Mouse (Mus musculus): ENCODE data around the gene Ugt1a8. TPM values are rescaled to one million over a fixed set of nuclear protein-coding genes. Genes with fewer than 3 reads are reported as not detected.

Ugt1a8 gene
- polyA plus RNA-seq (2014; fragmentation: Illumina TruSeq; extraction: RNeasy Lipid Tissue Mini Kit (QIAGEN cat#74804); ENCODE audit: low read depth, low replicate concordance), result not detected

DNA sequence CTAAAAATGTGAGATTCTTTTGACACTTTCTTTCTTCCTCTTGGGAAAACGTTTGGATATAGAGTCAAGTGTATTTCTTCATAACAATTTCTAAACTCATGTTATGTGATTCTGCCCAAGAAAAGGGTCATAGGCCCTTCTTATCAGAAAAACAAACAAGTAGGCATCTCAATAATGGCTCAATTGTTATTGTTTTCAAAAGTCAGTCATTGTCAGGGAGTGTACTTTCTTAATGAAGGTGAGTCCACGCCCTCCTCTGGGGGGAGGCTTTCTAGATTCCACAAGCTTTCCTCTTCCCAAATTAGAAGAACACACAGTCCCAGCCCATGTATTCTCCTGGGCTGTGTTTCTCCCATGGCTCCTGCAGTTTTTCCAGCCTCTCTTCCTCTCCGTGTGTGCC lies at the start of gene Ugt1a8:
Gene Ugt1a8, plus strand, starts transcription at position 301 of the 400 bp plus-strand sequence.

DNA sequence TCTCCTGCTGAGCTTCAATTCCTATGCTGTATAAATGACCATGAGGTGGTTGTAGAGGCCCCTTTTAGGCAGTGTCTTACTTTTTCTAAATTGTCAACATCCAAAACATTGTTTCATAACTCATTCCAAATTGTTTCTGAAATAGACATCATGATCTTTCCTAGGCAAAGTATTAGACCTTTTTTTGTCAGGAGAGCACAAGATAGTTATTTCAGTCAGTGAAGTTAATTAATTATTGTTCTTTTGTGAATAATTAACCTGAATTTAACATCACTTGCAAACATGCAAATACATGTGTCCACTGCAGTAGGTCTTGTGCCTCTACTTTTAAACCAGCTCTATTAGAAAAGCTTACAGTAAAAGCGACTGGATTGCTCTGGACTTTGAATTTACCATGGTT lies 32.5 kb upstream of the Ugt1a8 start, which contains the start of gene Ugt1a10:
Gene Ugt1a10, plus strand, starts transcription at position 301 of the 400 bp plus-strand sequence.

DNA sequence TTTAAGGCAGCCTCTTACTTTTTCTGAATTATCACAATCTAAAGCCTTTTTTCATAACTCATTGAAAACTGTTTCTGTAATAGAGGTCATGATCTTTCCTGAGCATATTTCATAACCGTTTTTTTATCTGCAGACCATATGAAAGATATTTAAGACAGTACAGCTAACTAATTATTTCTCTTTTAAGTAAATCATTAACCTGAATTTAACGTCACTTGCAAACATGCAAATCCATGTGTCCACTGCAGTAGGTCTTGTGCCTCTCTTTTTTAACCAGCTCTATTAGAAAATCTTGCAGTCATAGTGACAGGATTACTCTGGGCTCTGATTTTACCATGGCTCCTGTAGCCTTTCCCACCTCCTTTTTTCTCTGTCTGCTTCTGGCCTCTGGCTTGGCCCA lies 17.1 kb upstream of the Ugt1a8 start, which contains the start of gene Ugt1a9:
Gene Ugt1a9, plus strand, starts transcription at position 306 of the 400 bp plus-strand sequence.

DNA sequence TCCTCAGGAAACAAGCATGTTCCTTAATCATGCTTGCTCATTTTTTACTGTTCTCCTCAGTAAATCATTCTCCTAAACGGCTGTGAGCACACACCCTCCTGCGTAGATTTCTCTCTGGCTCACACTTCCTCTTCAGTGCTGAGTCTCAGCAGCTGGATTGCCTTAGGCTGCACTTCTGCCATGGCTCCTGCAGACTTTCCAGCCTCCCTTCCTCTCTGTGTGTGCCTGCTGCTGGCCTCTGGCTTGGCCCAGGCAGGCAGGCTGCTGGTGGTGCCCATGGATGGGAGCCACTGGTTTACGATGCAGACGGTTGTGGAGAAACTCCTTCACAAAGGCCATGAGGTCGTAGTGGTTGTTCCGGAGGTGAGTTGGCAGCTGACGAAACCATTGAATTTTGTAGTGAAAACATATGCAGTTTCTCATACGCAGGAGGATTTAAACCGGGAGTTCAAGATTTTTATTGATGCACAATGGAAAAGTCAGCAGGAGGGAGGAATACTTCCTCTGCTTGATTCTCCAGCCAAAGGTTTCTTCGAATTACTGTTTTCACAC lies 7.4 kb downstream of the Ugt1a8 start, which contains the start of gene Ugt1a7c:
Gene Ugt1a7c, plus strand, starts transcription at position 122 of the 552 bp plus-strand sequence.

DNA sequence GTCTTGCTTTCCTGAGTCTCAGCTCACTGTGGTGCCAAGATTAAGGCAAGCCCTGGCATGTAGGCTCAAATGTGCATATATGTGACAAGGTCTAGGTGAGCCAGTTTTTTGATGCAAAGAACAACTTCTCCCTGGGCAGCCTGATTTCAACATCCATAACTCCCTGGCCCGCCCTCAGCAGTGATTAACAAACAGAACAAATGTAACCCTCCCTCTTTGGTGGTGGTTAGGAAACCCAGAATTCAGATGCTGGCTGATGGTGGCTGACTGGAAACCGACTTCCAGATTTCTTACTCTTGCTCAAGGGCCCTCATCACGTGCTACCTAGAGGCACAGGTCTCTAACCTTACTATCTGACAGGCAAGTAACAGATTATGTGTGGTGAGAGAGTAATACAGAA lies 15.4 kb downstream of the Ugt1a8 start, which contains the start of gene Ugt1a6b:
Gene Ugt1a6b, plus strand, starts transcription at position 234 of the 400 bp plus-strand sequence.

DNA sequence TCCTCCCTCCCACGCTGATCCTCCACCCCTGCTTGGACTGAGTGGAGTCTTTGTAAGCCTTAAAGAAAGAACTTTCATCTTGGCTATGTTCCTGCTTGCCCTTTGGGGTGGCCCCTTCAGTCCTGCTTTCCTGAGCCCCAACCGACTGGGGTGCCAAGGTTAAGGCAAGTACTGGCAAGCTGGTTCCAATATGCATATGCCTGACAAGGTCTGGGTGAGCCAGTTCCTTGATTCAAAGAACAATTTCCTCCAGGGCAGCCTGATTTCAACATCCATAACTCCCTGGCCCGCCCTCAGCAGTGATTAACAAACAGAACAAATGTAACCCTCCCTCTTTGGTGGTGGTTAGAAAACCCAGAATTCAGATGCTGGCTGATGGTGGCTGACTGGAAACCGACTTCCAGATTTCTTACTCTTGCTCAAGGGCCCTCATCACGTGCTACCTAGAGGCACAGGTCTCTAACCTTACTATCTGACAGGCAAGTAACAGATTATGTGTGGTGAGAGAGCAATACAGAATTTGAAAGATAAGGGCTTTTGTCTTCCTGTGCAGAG lies 46.9 kb downstream of the Ugt1a8 start, which contains the start of gene Ugt1a6a:
Gene Ugt1a6a, plus strand, starts transcription at position 353 of the 555 bp plus-strand sequence.

DNA sequence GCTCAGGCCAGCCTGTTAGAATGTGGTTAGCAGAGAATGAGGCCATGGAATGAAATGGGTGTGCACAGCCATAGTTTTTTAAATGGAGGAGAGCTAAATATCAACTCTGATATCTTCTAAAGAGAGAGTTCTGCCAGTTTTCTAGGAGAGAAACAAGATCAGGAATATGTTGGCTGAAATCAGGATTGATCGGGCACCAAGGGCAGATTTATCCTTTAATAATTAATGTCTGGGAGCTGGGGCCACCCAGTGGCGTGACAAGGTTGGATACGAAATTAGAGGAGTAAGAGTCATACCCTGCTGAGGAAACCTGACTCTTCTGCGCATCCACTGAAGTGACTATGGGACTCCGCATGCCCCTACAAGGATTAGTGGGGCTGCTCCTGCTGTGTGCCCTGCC lies 78.1 kb downstream of the Ugt1a8 start, which contains the start of gene Ugt1a5:
Gene Ugt1a5, plus strand, starts transcription at position 302 of the 400 bp plus-strand sequence.

DNA sequence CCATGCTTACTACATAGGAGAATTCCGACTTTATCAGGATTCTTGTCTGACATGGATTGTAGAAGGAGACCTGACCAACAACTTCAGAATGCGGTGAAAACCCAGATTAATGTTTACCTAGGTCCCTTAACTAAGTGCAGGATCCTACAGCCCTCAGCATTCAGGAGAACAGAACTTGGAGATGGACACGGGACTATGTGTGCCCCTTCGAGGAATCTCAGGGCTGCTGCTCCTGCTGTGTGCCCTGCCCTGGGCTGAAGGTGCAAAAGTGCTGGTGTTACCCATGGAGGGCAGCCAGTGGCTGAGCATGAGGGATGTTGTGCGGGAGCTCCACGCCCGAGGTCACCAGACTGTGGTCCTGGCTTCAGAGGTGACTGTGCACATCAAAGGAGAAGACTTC lies 112.8 kb downstream of the Ugt1a8 start, which contains the start of gene Ugt1a2:
Gene Ugt1a2, plus strand, starts transcription at position 146 of the 400 bp plus-strand sequence.

DNA sequence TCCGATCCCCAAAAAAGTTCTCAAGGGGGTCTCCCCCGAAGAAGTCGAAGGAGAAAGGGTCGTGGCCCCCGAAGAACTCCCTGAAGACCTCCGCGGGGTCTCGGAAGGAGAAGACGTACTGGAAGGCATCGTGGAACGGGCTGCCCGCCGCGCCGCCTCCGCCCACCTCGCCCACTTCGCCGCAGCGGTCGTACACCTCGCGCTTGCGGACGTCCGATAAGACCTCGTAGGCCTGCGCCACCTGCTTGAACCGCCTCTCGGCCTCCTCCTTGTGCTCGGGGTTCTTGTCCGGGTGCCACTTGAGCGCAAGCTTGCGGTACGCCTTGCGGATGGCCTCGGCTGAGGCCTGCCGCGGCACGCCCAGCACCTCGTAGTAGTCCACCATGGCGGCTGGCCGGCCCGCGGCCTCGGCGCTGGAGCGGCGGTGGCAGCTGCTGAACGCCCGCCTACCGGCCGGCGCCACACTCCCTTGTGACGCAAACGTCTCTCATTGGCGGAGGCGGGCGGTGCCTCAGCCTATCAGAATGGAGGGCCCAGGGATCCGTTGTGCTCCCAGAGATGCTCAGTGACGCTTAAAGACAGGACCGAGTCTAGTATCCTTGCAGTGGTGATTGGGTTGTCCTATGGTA lies 117.8 kb downstream of the Ugt1a8 start, which contains the start of gene Dnajb3:
Gene Dnajb3, minus strand, starts transcription at position 489 of the 629 bp plus-strand sequence.

DNA sequence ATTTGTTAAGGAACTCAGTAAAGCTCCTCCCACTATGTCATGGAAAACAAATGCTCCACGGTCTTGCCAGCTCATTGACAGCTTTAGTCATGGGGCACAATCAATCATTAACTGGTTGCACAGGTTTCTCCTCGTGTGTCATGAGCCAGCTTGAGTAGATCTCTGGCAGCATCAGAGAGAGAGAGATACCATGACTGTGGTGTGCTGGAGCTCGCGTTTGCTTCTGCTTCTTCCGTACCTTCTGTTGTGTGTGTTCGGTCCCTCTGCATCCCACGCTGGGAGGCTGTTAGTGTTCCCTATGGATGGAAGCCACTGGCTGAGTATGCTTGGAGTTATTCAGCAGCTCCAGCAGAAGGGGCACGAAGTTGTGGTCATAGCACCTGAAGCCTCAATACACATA lies 124.2 kb downstream of the Ugt1a8 start, which contains the start of gene Ugt1a1:
Gene Ugt1a1, plus strand, starts transcription at position 148 of the 400 bp plus-strand sequence.

DNA sequence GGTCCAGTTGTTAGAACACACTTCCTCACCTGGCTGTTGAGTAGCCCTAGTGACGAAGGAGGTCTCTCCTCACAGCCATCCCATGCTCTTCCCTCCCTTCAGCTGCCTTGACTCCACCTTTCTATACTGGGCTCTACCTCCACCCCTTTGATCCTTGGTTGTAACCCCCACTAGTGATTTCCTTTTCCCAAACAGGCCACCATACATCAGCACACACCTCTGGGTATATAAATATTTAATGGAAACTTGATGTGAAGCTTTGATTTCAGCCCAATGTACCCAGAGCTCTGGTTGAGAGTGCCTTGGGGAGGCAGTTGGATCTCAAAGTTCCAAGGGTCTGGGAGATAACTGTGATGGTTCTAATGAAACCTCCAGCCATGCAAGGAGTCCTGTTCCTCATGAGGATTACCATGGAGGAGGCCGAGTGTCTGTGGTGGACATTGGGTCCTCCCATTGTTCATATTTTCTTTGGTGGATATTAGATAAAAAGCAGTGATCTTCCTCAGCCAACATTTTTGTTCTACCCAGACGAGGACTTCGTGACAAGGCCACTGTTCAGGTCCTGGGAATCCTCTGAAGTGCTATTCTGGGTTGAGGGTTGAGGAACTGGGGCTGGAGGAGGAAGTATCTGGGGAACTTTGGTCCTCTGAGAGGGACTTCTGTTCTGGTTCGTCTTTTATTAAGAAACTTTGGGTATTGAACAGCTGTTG lies 139.2 kb downstream of the Ugt1a8 start, which contains the start of gene Mroh2a:
Gene Mroh2a, plus strand, starts transcription at position 317 of the 710 bp plus-strand sequence.

Other genes starting within 250 kb of the Ugt1a8 start
- gene Dgkd, start 234.5 kb upstream of the Ugt1a8 start, polyA plus RNA-seq (2014; fragmentation: Illumina TruSeq; extraction: RNeasy Lipid Tissue Mini Kit (QIAGEN cat#74804); ENCODE audit: low read depth, low replicate concordance), result 43.1 TPM
- gene Usp40, start 79.3 kb upstream of the Ugt1a8 start, polyA plus RNA-seq (2014; fragmentation: Illumina TruSeq; extraction: RNeasy Lipid Tissue Mini Kit (QIAGEN cat#74804); ENCODE audit: low read depth, low replicate concordance), result 46.0 TPM
- not detected for gene Ugt1a10, start 32.4 kb upstream of the Ugt1a8 start, polyA plus RNA-seq (2014; fragmentation: Illumina TruSeq; extraction: RNeasy Lipid Tissue Mini Kit (QIAGEN cat#74804); ENCODE audit: low read depth, low replicate concordance)
- gene Ugt1a9, start 17.0 kb upstream of the Ugt1a8 start, polyA plus RNA-seq (2014; fragmentation: Illumina TruSeq; extraction: RNeasy Lipid Tissue Mini Kit (QIAGEN cat#74804); ENCODE audit: low read depth, low replicate concordance), result not detected
- gene Ugt1a7c, start 7.2 kb downstream of the Ugt1a8 start, polyA plus RNA-seq (2014; fragmentation: Illumina TruSeq; extraction: RNeasy Lipid Tissue Mini Kit (QIAGEN cat#74804); ENCODE audit: low read depth, low replicate concordance), result 6.2 TPM
- 0.52 TPM for gene Ugt1a6b, start 15.4 kb downstream of the Ugt1a8 start, polyA plus RNA-seq (2014; fragmentation: Illumina TruSeq; extraction: RNeasy Lipid Tissue Mini Kit (QIAGEN cat#74804); ENCODE audit: low read depth, low replicate concordance)
- 5.1 TPM for gene Ugt1a6a, start 47.0 kb downstream of the Ugt1a8 start, polyA plus RNA-seq (2014; fragmentation: Illumina TruSeq; extraction: RNeasy Lipid Tissue Mini Kit (QIAGEN cat#74804); ENCODE audit: low read depth, low replicate concordance)
- gene Ugt1a5, start 78.2 kb downstream of the Ugt1a8 start, polyA plus RNA-seq (2014; fragmentation: Illumina TruSeq; extraction: RNeasy Lipid Tissue Mini Kit (QIAGEN cat#74804); ENCODE audit: low read depth, low replicate concordance), result not detected
- not detected for gene Ugt1a2, start 112.8 kb downstream of the Ugt1a8 start, polyA plus RNA-seq (2014; fragmentation: Illumina TruSeq; extraction: RNeasy Lipid Tissue Mini Kit (QIAGEN cat#74804); ENCODE audit: low read depth, low replicate concordance)
- gene Dnajb3, start 118.0 kb downstream of the Ugt1a8 start, polyA plus RNA-seq (2014; fragmentation: Illumina TruSeq; extraction: RNeasy Lipid Tissue Mini Kit (QIAGEN cat#74804); ENCODE audit: low read depth, low replicate concordance), result 2.4 TPM
- 21.2 TPM for gene Ugt1a1, start 124.1 kb downstream of the Ugt1a8 start, polyA plus RNA-seq (2014; fragmentation: Illumina TruSeq; extraction: RNeasy Lipid Tissue Mini Kit (QIAGEN cat#74804); ENCODE audit: low read depth, low replicate concordance)
- gene Mroh2a, start 139.2 kb downstream of the Ugt1a8 start, polyA plus RNA-seq (2014; fragmentation: Illumina TruSeq; extraction: RNeasy Lipid Tissue Mini Kit (QIAGEN cat#74804); ENCODE audit: low read depth, low replicate concordance), result not detected
- gene Hjurp, start 189.8 kb downstream of the Ugt1a8 start, polyA plus RNA-seq (2014; fragmentation: Illumina TruSeq; extraction: RNeasy Lipid Tissue Mini Kit (QIAGEN cat#74804); ENCODE audit: low read depth, low replicate concordance), result 22.9 TPM
- not detected for gene Trpm8, start 189.8 kb downstream of the Ugt1a8 start, polyA plus RNA-seq (2014; fragmentation: Illumina TruSeq; extraction: RNeasy Lipid Tissue Mini Kit (QIAGEN cat#74804); ENCODE audit: low read depth, low replicate concordance)